Mouse (Mus musculus): ENCODE data around the gene H2-T23. TPM values are rescaled to one million over a fixed set of nuclear protein-coding genes. Genes with fewer than 3 reads are reported as not detected.

Gene H2-T23
- polyA plus RNA-seq, 1 experiment from 2014 or later: 6.2 TPM

Other genes starting within 250 kb of the H2-T23 start
- 6.4 and 9.9 TPM in 2 replicates for gene Ier3, start 211.2 kb downstream of the H2-T23 start, polyA plus RNA-seq (2015; fragmentation: Nextera tagmentation; extraction: Ambion mirVana)
- gene Flot1, start 209.6 kb downstream of the H2-T23 start, polyA plus RNA-seq (2015; fragmentation: Nextera tagmentation; extraction: Ambion mirVana): 83.5 and 89.3 TPM in 2 replicates
- gene Tubb5, start 194.5 kb downstream of the H2-T23 start, polyA plus RNA-seq (2015; fragmentation: Nextera tagmentation; extraction: Ambion mirVana): 1,979 and 2,045 TPM in 2 replicates
- gene Mdc1, start 191.3 kb downstream of the H2-T23 start, polyA plus RNA-seq (2015; fragmentation: Nextera tagmentation; extraction: Ambion mirVana): 10.6 and 13.2 TPM in 2 replicates
- gene Nrm, start 171.5 kb downstream of the H2-T23 start, polyA plus RNA-seq (2015; fragmentation: Nextera tagmentation; extraction: Ambion mirVana): 23.4 and 26.1 TPM in 2 replicates
- gene Ppp1r18, start 167.3 kb downstream of the H2-T23 start, polyA plus RNA-seq (2015; fragmentation: Nextera tagmentation; extraction: Ambion mirVana): 24.9 and 25.7 TPM in 2 replicates
- 40.4 and 42.2 TPM in 2 replicates for gene Dhx16, start 153.0 kb downstream of the H2-T23 start, polyA plus RNA-seq (2015; fragmentation: Nextera tagmentation; extraction: Ambion mirVana)
- gene 2310061I04Rik, start 135.4 kb downstream of the H2-T23 start, polyA plus RNA-seq (2015; fragmentation: Nextera tagmentation; extraction: Ambion mirVana): 34.5 and 49.5 TPM in 2 replicates
- 423 and 493 TPM in 2 replicates for gene Atat1, start 122.8 kb downstream of the H2-T23 start, polyA plus RNA-seq (2015; fragmentation: Nextera tagmentation; extraction: Ambion mirVana)
- gene Mrps18b, start 116.5 kb downstream of the H2-T23 start, polyA plus RNA-seq (2015; fragmentation: Nextera tagmentation; extraction: Ambion mirVana): 50.8 and 55.6 TPM in 2 replicates
- gene Ppp1r10, start 116.4 kb downstream of the H2-T23 start, polyA plus RNA-seq (2015; fragmentation: Nextera tagmentation; extraction: Ambion mirVana): 47.0 and 50.7 TPM in 2 replicates
- 88.3 and 89.6 TPM in 2 replicates for gene Abcf1, start 63.1 kb downstream of the H2-T23 start, polyA plus RNA-seq (2015; fragmentation: Nextera tagmentation; extraction: Ambion mirVana)
- 61.0 and 65.6 TPM in 2 replicates for gene Gnl1, start 53.0 kb downstream of the H2-T23 start, polyA plus RNA-seq (2015; fragmentation: Nextera tagmentation; extraction: Ambion mirVana)
- gene Prr3, start 52.6 kb downstream of the H2-T23 start, polyA plus RNA-seq (2015; fragmentation: Nextera tagmentation; extraction: Ambion mirVana): 78.9 and 93.2 TPM in 2 replicates
- 4.9 and 6.4 TPM in 2 replicates for gene H2-T24, start 12.3 kb downstream of the H2-T23 start, polyA plus RNA-seq (2015; fragmentation: Nextera tagmentation; extraction: Ambion mirVana)
- gene H2-T22, start 9.9 kb upstream of the H2-T23 start, polyA plus RNA-seq (2015; fragmentation: Nextera tagmentation; extraction: Ambion mirVana): 4.9 and 5.3 TPM in 2 replicates
- not detected in 2 replicates for gene Gm6034, start 10.1 kb upstream of the H2-T23 start, polyA plus RNA-seq (2015; fragmentation: Nextera tagmentation; extraction: Ambion mirVana)
- 0.16 TPM in 1 of 2 replicates, not detected in the other for gene Gm11127, start 25.5 kb upstream of the H2-T23 start, polyA plus RNA-seq (2015; fragmentation: Nextera tagmentation; extraction: Ambion mirVana)
- not detected in 2 replicates for gene Gm19684, start 88.8 kb upstream of the H2-T23 start, polyA plus RNA-seq (2015; fragmentation: Nextera tagmentation; extraction: Ambion mirVana)
- gene Gm7030, start 96.6 kb upstream of the H2-T23 start, polyA plus RNA-seq (2015; fragmentation: Nextera tagmentation; extraction: Ambion mirVana): not detected in 2 replicates
- not detected in 2 replicates for gene Gm8909, start 135.7 kb upstream of the H2-T23 start, polyA plus RNA-seq (2015; fragmentation: Nextera tagmentation; extraction: Ambion mirVana)
- not detected in 2 replicates for gene H2-T3, start 157.4 kb upstream of the H2-T23 start, polyA plus RNA-seq (2015; fragmentation: Nextera tagmentation; extraction: Ambion mirVana)
- 84.8 and 99.7 TPM in 2 replicates for gene Rpp21, start 225.2 kb upstream of the H2-T23 start, polyA plus RNA-seq (2015; fragmentation: Nextera tagmentation; extraction: Ambion mirVana)
- gene Trim39, start 239.4 kb upstream of the H2-T23 start, polyA plus RNA-seq (2015; fragmentation: Nextera tagmentation; extraction: Ambion mirVana): 27.9 and 31.8 TPM in 2 replicates

Data from forebrain, embryonic 16.5 days (tissue).